Mouse (Mus musculus) lung, postnatal 36 days (tissue): ENCODE measurements around the gene Svbp.

Experiments used
- DNase-seq: peaks from one replicate; pipeline ENCODE4 v3.0.0; 2022; ENCODE audit warnings: mixed read lengths

Svbp gene

DNA sequence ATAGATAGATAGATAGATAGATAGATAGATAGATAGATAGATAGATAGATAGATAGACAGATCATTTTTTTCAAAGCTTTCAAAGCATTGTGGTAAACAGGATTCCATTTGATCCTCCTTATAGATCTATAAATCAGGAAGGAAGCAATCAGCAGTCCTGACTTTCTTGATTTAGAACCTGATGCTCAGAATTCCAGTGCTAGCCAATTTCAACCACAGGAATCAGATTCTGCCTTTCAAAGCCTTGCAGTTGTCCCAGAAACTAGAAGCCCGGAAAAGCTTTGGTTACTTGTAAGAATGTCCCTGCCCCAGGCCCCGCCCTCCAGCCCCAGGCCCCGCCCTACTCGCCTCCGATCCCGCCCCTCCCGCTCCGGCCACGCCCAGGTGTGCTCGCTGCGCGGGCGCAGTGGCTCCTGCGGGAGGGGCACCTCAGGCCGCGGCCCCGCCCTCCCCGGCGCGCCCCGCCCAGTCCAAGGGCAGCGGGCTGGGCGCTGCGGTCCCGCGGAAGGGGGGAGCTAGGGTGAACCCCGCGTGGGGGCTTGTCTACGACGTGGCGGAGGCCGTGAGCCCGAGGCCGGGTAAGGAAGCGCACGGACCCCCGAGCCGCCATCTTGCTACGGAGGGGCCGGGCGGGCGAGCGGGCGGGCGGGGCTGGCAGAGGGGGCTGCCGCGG is at the start of gene Svbp:
Gene Svbp, plus strand, starts transcription at position 398 of the 673 bp plus-strand sequence.
- peak; percentile 84 for DNase-seq

DNA sequence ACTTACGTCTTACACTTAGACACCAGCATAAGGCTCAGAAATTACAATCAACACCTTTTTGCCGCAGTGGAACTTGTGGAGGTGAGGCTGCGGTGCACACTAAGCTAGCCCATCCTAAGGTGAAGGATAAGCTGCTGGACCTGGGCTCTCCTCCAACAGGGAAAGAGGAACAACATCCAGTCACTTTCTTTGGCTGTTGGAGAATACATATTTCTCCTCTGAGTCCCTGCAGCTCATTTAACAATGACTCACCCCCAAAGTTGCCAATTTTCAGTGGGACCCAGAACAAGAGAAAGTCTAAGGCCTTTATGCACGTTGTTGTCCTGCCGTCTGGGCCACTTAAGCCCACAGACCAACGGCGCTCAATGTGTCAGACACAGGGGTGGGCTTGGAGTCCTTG is 48.3 kb upstream of the Svbp start:
- peak; percentile 14 for DNase-seq

DNA sequence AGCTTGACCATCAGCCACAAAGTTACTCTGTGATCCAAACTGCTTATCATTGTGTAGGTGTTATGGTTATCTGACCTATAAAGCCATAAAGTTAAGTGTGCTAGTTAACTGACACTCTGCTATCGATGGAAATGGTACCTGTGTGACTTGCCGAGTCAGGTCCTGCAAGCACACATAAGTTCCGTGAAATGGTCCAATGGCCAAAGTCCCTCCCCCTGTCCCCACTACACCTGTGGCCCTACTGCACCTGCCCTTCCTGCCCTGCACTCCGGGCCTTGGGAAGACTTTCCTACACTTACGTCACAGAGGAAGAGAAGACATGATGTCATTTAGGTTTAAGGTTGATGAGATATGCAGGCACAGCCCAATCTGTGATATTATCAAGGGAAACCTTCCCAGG is 47.8 kb upstream of the Svbp start:
- DNase-seq: no peak

GRCm38 (mm10) chr4:119148741-119149140 is 46.4 kb upstream of the Svbp start:
- DNase-seq: no peak

DNA sequence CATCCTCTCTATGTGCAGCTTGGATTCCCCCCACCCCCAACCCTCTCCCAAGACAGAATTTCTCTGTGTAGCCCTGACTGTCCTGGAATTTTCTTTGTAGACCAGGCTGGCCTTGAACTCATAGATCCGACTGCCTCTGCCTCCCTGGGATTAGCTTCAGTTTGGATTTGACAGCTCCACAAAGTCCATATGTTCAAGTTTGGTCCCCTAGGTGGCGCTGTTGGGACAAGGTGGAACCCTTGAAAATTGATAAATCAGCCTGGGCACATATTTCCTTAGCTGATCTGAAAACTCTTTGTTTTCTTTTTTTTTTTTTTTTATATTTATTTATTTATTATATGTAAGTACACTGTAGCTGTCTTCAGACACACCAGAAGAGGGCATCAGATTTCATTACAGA is 37.9 kb upstream of the Svbp start:
- DNase-seq: peak; percentile 88

- DNase-seq: peak; percentile 30
Measured at GRCm38 (mm10) chr4:119157891-119158290, 37.2 kb upstream of the Svbp start.

DNA sequence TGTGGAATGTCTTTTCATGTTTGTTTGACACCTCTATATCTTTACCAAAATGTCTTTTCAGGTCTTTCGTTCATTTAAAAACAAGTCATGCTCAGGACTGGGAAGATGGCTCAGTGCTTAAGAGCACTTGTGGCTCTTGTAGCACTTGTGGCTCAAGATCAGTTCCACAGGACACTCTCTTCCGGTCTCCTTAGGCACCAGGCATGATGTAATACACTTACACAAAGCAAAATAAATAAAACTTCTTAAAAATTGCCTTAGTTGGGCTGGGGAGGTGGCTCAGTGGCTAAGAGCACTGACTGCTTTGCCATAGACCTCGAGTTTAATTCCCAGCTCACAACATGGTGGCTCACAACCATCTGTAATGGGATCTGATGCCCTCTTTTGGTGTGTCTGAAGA is 33.7 kb upstream of the Svbp start:
- no peak for DNase-seq

- no peak for DNase-seq
Measured at GRCm38 (mm10) chr4:119162990-119163389, 32.1 kb upstream of the Svbp start.

DNA sequence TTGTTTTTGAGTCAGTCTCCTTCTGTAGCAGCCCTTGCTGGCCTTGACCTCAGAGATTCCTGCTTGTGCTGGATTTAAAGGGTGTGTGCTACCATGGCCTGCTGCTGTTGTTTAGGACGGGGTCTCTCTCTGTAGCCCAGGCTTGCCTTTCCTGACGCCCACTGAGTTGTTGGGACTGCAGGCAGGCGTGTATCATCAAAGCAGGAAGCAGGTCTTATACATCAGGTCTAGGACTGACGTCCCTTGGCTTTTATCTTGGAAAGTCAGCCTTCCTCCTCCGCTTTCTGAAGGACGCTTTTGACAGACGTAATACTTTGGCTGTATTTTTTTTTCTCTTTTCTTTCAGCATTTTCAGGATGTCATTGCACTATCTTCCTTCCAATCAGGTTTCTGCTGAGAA is 29.2 kb upstream of the Svbp start:
- DNase-seq: no peak

DNA sequence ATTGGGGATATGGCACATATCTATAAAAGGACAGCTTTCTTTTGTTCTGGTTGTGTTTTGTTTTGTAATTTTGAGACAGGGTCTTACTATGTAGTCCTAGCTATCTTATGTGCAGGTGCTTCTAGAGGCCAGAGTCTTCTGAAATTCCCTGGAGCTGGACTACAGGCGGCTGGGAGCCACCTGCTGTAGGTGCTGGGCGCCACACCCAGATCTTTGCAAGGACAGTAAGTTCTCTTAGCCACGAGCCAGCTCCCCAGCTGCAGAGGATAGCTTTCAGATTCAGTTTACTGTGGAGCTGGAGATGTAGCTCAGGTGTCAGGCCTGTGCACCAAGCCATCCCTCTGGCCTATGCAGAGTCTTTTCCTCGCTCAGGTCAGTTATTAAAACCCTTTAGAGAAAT is 28.0 kb upstream of the Svbp start:
- DNase-seq: no peak

GRCm38 (mm10) chr4:119167663-119168062 is 27.4 kb upstream of the Svbp start:
- DNase-seq: peak; percentile 94

- DNase-seq: no peak
Measured at GRCm38 (mm10) chr4:119172919-119173650, 22.0 kb upstream of the Svbp start.

DNA sequence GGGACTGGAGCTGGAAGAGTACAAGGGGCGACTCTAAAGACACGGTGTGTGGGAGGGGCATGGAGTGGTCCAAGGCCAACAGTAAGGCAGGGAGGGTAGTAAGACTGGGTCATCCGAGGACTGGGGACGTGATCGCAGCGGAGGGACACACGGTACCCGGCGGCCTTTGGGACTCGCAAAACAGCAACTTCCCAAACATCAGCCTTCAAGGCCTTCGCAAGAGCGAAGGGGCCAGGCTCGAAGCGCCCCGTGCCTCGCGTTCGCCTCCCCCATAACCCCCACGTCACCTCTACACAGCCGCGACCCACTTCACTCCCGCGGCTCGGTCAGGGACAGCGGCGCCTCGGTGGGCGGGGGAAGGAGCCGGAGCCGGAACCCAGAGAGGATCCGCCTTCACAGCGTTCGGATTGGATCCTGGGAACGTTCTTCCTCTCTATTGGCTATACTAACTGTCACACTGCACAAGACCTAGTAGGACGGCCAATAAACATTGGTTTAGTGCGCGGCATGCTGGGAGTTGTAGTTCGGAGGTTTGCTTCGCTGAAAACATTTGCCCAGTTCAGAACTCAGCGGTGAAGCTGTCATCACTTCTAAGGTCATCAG is 21.2 kb upstream of the Svbp start, which contains the start of gene Zfp691:
Gene Zfp691, minus strand, starts transcription at position 345 of the 603 bp plus-strand sequence.
- peak; percentile 99 for DNase-seq

- DNase-seq: peak; percentile 44
Measured at GRCm38 (mm10) chr4:119177702-119178101, 17.4 kb upstream of the Svbp start.

- DNase-seq: peak; percentile 34
Measured at GRCm38 (mm10) chr4:119178331-119178730, 16.8 kb upstream of the Svbp start.

GRCm38 (mm10) chr4:119180133-119180707 is 14.9 kb upstream of the Svbp start:
- DNase-seq: no peak

DNA sequence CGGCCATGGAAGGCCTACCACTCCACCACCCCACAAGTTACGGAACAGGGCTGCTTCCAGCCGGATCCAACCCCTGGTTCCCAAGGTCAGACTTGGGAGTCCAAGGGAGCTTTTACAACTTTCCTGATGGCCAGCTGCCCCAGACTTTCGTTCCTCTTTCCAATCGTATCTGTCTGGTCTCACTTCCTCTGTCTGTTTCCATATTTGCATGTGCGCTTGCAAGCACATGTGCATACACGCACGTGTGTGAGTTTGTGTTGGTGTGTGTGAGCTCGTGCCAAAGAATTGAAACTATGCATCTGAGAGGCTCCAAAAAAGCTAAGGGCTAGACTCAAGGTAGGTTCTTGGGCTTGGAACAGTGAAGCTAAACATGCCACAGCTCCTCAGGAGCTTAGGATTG is 13.7 kb upstream of the Svbp start:
- peak; percentile 53 for DNase-seq

DNA sequence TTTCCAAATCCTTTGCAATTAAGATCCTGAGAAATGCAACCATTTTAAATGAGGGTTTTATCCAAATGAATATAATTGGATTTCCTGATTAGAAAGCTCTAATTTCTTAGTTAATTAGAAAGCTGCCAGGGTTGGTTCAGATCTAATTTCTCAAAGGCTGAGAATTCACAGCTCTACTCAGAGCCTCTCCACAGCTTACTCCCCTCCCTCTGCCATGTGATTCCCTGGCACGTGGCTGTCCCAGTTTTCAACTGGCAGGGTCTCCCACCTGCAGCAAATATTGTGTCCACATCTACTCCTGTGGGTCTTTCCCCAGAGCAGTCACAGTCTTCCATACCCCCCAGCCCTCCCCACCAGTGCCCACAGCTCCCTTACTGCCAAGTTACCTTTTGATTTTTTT is 11.6 kb upstream of the Svbp start:
- no peak for DNase-seq

DNA sequence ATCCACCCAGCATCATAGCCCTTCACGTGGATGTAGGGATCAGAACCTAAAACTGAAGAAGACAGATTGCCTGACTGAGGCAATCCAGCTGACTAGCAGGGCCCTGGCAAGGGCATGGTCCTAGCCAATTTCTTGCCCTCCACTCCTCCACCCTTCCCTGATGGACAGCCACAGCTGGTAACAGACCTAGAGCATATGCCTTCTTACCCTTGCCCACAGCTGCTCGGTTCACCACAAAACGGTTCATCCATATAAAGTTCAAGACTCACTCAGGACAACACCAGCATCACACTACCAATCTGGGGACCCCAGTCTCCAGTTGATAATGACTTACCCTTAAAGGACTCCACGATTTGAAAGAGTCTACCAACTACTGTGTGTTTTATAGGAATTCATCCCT is 9.3 kb upstream of the Svbp start:
- DNase-seq: no peak

DNA sequence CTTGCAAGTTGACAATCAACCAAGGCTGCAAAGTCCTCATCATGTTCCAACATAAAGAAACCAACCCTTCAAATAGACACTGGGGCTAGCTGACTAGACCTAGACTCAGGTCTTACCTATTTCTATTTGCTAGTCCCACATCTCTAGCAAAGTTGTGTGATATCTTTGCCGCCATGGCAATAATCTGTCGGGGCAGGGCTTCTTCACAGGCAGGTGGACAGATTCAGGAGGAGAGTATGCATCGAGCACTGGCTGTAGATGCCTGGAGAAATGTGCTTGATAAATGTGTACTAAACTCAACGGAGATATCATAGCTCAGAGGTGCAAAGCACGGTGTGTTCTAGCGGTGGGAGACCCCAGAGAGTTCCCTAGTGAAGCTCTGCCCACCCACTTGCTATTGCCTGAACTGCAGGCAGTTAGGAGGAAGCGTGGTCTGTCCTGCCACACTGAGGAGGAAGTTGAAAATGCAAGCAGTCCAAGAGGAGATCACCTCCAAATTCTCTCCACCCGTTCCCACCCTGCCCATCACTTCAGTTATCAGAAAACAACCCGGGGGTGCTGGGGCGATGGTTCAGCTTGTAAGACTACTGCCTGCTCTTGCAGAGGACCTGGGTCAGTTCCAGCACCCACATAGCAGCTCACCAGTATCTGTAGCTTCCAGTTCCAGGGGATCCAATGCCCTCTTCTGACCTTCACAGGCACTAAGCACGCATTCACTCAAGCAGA is 6.9 kb upstream of the Svbp start:
- DNase-seq: no peak

GRCm38 (mm10) chr4:119189392-119189791 is 5.7 kb upstream of the Svbp start:
- no peak for DNase-seq

DNA sequence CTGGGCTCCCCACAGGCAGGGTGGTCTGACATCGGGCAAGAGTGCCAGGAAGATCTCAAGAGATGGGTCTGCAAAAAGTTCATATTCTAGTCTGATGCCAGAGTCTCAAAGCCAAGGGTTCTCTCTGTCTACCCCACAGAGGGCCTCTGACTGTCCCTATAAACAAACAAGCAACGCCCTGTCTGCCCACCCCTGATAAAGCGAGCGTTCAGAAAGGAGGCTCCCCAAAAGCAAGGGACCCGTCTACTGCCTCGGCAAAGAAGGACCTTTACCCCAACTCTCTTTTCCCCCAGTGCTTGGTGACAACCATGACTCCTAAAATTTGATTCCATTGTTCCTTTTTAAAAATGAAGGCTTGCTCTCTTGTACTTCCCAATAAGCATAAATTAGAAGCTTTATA is 5.2 kb upstream of the Svbp start, which contains the start of gene Ermap:
Gene Ermap, minus strand, starts transcription at position 148 of the 400 bp plus-strand sequence.
- no peak for DNase-seq

DNA sequence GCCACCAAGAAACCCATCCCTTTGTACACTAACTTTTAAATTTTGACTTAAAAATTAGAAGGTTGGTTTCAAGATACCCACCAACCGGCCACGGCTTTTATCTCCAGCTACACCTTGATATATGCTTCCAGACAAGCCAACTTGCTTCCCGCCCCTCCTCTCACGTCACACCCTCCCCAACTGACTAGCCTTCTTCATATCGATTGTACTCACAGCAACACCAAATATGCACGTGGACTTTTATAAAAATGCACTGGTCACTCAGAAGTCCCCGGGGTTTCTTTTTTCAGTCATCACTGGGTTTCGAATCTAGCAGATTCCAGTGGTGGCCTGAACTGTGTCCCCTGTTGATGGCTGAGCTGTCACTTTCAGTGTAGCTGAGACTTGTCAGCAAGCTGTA is 4.5 kb upstream of the Svbp start:
- no peak for DNase-seq
